Mouse (Mus musculus) intestine, embryonic 15.5 days (tissue): ENCODE data around the gene Secisbp2l. TPM values are rescaled to one million over a fixed set of nuclear protein-coding genes. Genes with fewer than 3 reads are reported as not detected.

Experiments used
- ATAC-seq: fragments of 200-750 bp; cut with Nextera tagmentation; 2 replicates; pipeline ENCODE4 v1.8.0; 2017; ENCODE audit warnings: moderate TSS enrichment, moderate library complexity
- H3K27ac ChIP-seq: fragments of 300-500 bp; sonication (generic); 2 replicates; pipeline ENCODE4 v1.5.1; 2015; ENCODE audit warnings: mild to moderate bottlenecking, inconsistent platforms
- H3K27me3 ChIP-seq: fragments of 300-500 bp; sonication (generic); replicated peaks from 2 replicates; pipeline ENCODE4 v1.6.1; 2015; ENCODE audit warnings: inconsistent platforms
- H3K36me3 ChIP-seq: fragments of 300-500 bp; sonication (generic); 2 replicates; pipeline ENCODE4 v1.6.1; 2015; ENCODE audit warnings: inconsistent platforms
- H3K4me1 ChIP-seq: fragments of 300-500 bp; sonication (generic); replicated peaks from 2 replicates; pipeline ENCODE4 v1.6.1; 2015; ENCODE audit warnings: inconsistent platforms
- H3K4me2 ChIP-seq: fragments of 300-500 bp; sonication (generic); replicated peaks from 2 replicates; pipeline ENCODE4 v1.6.1; 2015; ENCODE audit warnings: mild to moderate bottlenecking, inconsistent platforms
- H3K4me3 ChIP-seq: fragments of 300-500 bp; sonication (generic); replicated peaks from 2 replicates; pipeline ENCODE4 v1.5.1; 2015; ENCODE audit warnings: inconsistent platforms
- H3K9ac ChIP-seq: fragments of 300-500 bp; sonication (generic); 2 replicates; pipeline ENCODE4 v1.6.1; 2015; ENCODE audit warnings: inconsistent platforms
- H3K9me3 ChIP-seq: fragments of 300-500 bp; sonication (generic); 2 replicates; pipeline ENCODE4 v1.6.1; 2016; ENCODE audit warnings: inconsistent platforms
- WGBS: fragments of 180-500 bp; shearing (Covaris S2); methylation state at CpG from one replicate; pipeline ENCODE4 v1.1.7; 2015; 5-methylcytosine and 5-hydroxymethylcytosine counted together
- polyA plus RNA-seq: library from polyadenylated mRNA; unstranded; fragments of >200 nt; fragmentation: Nextera tagmentation; extraction: Ambion mirVana; gene quantifications from 2 replicates; pipeline ENCODE4 v1.2.1, GENCODE M21; 2015

Secisbp2l gene
- polyA plus RNA-seq, 1 experiment from 2014 or later = 14.0 TPM

DNA sequence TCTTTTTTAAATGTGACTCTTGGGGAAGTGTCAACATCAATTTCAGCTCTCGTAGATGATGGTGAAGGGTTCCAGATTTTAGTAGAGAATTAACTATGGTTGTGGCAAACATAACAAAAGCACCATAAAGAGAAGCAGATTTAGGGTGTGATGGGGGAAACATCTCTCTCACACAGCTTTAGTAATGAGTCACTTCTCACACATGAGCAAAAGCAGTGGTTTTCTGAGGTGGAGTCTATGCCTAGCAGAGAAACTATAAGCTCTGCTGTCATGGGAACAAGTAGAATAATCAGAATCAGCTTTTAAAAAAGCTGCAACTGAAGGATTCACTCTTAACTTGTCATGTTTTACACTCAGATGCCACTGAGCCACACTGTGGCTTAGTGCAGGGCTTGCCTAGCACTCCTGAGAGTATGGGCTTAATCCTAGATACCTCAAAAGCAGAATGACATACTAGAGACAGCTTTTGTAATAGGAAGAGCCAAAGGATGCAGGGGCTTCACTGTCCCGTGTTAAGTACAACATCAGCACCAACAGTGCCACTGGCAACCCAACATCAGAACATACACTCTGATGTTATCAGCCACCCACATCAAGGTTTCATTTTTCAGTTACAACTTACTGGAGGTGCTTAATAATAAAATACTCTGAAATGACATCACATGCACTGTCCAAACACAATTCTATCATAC is 47.2 kb downstream of the Secisbp2l start:
- H3K4me3 ChIP-seq = no peak overlapping the region
- no peaks in the 10 kb centered on the region for H3K9me3 ChIP-seq
- H3K9ac ChIP-seq = no peak overlapping the region
- H3K4me2 ChIP-seq = no peak overlapping the region
- 0 out of 2 replicates have a peak, but pooled peaks cover 4% of the 10 kb centered on the region for H3K27me3 ChIP-seq
- peaks cover 6% of the 10 kb centered on the region; the same call in 1 of the 2 replicates for H3K36me3 ChIP-seq
- no peak for ATAC-seq
- H3K4me1 ChIP-seq = 0 out of 2 replicates have a peak, but pooled peaks cover 5% of the 10 kb centered on the region
- no peak overlapping the region for H3K27ac ChIP-seq
- 63% methylated on average over 2 of the region's 2 CpGs for WGBS

GRCm38 (mm10) chr2:125734741-125735140 is 47.9 kb downstream of the Secisbp2l start:
- H3K27ac ChIP-seq = no peak overlapping the region
- ATAC-seq = no peak
- no peak overlapping the region for H3K4me3 ChIP-seq

GRCm38 (mm10) chr2:125731763-125732560 is 50.7 kb downstream of the Secisbp2l start:
- peak; percentile 97 for ATAC-seq
- Histone ChIP-seq H3K9me3 (no peaks in the 10 kb centered on the region), H3K9ac (peak overlapping the region; percentile 63), H3K4me1 (0 out of 2 replicates have a peak, but pooled peaks cover 5% of the 10 kb centered on the region), H3K4me3 (peak overlapping the region; percentile 48), H3K27me3 (peaks cover 9% of the 10 kb centered on the region; the same call in 1 of the 2 replicates), H3K27ac (0 out of 2 replicates have a peak overlapping the region, but pooled peaks have one; percentile 11), H3K36me3 (no peaks in the 10 kb centered on the region), H3K4me2 (peak overlapping the region; percentile 89)
- 8% methylated on average over 35 of the region's 35 CpGs for WGBS

More at GRCm38 (mm10) chr2:125734741-125735140, 47.9 kb downstream of the Secisbp2l start:
- Histone ChIP-seq H3K4me2 (no peak overlapping the region), H3K9me3 (no peaks in the 10 kb centered on the region), H3K36me3 (0 out of 2 replicates have a peak, but pooled peaks cover 5% of the 10 kb centered on the region), H3K27me3 (0 out of 2 replicates have a peak, but pooled peaks cover 4% of the 10 kb centered on the region), H3K9ac (no peak overlapping the region), H3K4me1 (0 out of 2 replicates have a peak, but pooled peaks cover 5% of the 10 kb centered on the region)

DNA sequence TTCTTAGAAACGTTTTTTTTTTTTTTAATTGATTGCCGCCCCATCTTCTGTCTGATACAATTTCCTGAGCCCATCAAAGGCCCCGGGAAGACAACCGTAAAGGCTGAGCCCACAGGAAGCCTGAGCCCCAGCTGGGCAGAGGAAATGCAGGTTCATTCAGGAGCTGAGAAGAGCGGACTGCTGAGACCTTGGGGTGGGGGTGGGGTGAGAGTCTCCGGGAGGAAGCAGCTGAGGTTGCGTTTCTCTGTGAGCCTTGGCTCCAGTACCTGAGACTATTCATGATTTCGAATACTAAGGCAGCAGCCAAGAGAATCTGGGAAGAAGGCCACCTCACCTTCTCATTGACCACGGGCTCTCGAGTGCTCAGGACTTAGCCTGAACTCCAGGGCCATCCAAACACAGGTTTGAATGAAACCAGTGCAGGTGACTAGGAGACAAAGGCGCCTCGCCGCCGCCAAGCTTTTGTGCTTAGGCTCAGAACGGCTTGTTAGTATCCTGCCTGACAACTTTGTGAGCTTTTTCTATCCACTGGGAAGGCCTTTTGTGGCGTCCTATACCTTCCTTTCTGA is 58.0 kb downstream of the Secisbp2l start:
- H3K4me3 ChIP-seq = peak overlapping the region; percentile 48
- H3K9ac ChIP-seq = 0 out of 2 replicates have a peak overlapping the region, but pooled peaks have one; percentile 20
- WGBS = 3% methylated on average over 16 of the region's 16 CpGs

DNA sequence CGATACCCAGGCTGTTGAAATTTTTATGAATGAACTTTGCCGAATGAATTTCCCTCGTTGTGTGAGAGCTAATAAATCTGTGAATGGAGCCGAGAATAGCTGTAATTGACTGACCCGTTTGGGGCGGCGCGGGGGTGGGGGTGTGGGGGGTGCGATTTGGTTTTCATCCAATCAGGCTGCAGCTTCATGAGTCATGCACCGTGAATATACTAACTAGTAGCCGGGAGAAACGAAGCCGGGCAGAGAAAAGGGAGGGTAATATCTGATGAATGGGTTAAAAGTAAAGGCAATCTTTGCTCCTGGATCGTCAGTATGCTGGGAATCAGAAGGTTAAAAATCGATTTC is 58.6 kb downstream of the Secisbp2l start, which contains the start of gene Shc4:
Gene Shc4 (minus strand): TSS at position 63 of the 345 bp plus-strand sequence.
- Histone ChIP-seq H3K27me3 (peaks cover 24% of the 10 kb centered on the region), H3K4me3 (peak within 1 kb of the TSS; percentile 48), H3K4me1 (peaks cover 20% of the 10 kb centered on the region), H3K36me3 (no peaks in the 10 kb centered on the region), H3K27ac (no peak within 1 kb of the TSS), H3K9me3 (no peaks in the 10 kb centered on the region), H3K9ac (peak within 1 kb of the TSS; percentile 50), H3K4me2 (peak within 1 kb of the TSS; percentile 98)
- ATAC-seq = peak; percentile 89
- WGBS = under 1% methylated on average over 15 of the region's 15 CpGs

More for the DNA sequence above, 58.0 kb downstream of the Secisbp2l start:
- Histone ChIP-seq H3K27me3 (peaks cover 29% of the 10 kb centered on the region), H3K9me3 (no peaks in the 10 kb centered on the region), H3K4me1 (peaks cover 20% of the 10 kb centered on the region), H3K4me2 (peak overlapping the region; percentile 98), H3K36me3 (no peaks in the 10 kb centered on the region), H3K27ac (no peak overlapping the region)
- peak; percentile 56 for ATAC-seq

DNA sequence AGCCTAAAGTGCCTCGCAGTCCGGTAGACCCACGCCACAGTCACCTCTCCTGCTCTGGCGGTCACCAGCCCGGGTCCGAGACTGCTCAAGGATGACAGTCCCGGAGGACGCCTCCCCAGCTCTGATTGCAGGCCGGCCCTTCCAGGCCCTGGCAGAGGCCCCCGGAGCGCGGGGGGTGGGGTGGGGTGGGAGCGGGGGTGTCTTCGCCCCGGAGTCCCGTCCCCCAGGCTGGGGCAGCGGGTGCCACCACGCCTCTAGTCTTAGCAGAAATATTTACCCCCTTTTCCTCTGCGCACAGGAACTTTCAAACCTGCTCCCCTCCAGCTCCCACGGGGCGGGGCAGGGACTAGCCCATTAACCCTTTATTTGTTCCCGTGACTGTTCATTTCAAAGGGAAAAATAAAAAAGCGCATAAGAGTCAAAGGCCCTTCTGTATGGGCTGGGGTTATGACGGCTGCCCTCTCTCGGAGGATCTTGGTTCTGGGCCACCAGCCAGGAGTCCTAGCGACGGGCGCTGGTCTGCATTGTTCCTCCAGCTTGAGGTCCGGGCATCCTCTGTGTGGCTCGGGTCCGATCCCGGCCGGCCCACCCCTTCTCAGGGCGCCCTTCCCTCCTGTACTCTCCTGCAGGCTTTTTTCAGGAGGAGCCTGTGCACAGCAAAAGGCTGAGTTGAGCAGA is 59.1 kb downstream of the Secisbp2l start:
- no peak overlapping the region for H3K27ac ChIP-seq
- under 1% methylated on average over 34 of the region's 34 CpGs for WGBS
- peaks cover 20% of the 10 kb centered on the region for H3K4me1 ChIP-seq
- H3K4me3 ChIP-seq = peak overlapping the region; percentile 48
- H3K36me3 ChIP-seq = no peaks in the 10 kb centered on the region
- peaks cover 24% of the 10 kb centered on the region for H3K27me3 ChIP-seq
- H3K9me3 ChIP-seq = no peaks in the 10 kb centered on the region
- peak overlapping the region; percentile 50 for H3K9ac ChIP-seq
- peak overlapping the region; percentile 98 for H3K4me2 ChIP-seq
- peak; percentile 85 for ATAC-seq

DNA sequence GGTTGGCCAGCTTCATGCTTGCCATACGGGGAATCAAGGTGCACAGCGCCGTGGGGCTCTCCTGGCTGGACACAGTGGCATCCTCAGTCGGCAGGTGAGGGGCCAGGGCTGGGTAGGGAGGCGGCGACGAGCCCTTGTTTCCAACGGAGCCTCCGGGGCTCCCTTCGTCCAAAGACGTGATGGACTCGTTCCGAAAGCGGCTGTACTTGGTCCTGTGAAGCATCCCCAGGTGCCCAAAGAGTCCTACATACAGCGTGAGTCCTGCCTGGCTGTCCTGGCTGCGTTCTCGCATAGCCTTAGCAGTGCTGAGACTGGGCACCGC is 59.6 kb downstream of the Secisbp2l start:
- peak overlapping the region; percentile 48 for H3K4me3 ChIP-seq
- H3K4me2 ChIP-seq = peak overlapping the region; percentile 98
- H3K27me3 ChIP-seq = peaks cover 24% of the 10 kb centered on the region
- 2% methylated on average over 18 of the region's 18 CpGs for WGBS
- H3K9me3 ChIP-seq = no peaks in the 10 kb centered on the region
- no peak for ATAC-seq
- peaks cover 20% of the 10 kb centered on the region for H3K4me1 ChIP-seq
- H3K9ac ChIP-seq = peak overlapping the region; percentile 50
- H3K36me3 ChIP-seq = no peaks in the 10 kb centered on the region
- no peak overlapping the region for H3K27ac ChIP-seq

- no peaks in the 10 kb centered on the region for H3K9me3 ChIP-seq
- H3K9ac ChIP-seq = no peak overlapping the region
- H3K27me3 ChIP-seq = peaks cover 4% of the 10 kb centered on the region; the same call in 1 of the 2 replicates
- H3K27ac ChIP-seq = no peak overlapping the region
- H3K36me3 ChIP-seq = no peaks in the 10 kb centered on the region
- H3K4me1 ChIP-seq = no peaks in the 10 kb centered on the region
- H3K4me3 ChIP-seq = no peak overlapping the region
- no peak overlapping the region for H3K4me2 ChIP-seq
- 82% methylated on average over 8 of the region's 8 CpGs for WGBS
- ATAC-seq = no peak
Measured at GRCm38 (mm10) chr2:125716599-125716998, 66.1 kb downstream of the Secisbp2l start.

DNA sequence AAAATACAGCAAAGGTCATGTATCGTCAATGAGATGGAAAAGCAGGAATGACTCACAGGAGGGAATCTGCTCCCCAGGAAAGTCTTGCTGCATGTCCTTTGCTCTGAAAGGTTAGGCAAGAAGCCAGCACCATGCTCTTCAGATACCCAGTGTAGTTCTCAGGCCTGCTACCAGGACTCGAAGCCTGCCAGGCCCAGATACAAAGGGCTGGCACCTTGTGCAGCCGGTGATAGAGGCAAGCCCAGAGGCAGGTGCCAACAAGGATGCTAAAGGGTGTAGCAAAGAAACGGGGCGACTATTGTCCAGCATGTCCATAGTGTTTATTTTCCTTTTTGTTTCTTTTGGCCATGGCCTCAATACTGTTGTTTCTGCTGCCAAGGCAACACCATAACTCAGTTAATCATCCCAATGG is 76.2 kb downstream of the Secisbp2l start:
- WGBS = 68% methylated on average over 5 of the region's 5 CpGs
- Histone ChIP-seq H3K9ac (no peak overlapping the region), H3K27ac (no peak overlapping the region), H3K4me1 (no peaks in the 10 kb centered on the region), H3K27me3 (no peaks in the 10 kb centered on the region), H3K9me3 (no peaks in the 10 kb centered on the region), H3K4me2 (no peak overlapping the region), H3K4me3 (no peak overlapping the region), H3K36me3 (no peaks in the 10 kb centered on the region)
- ATAC-seq = no peak

- Histone ChIP-seq H3K9ac (no peak overlapping the region), H3K4me1 (no peaks in the 10 kb centered on the region), H3K27ac (no peak overlapping the region), H3K4me2 (no peak overlapping the region), H3K4me3 (no peak overlapping the region), H3K9me3 (no peaks in the 10 kb centered on the region), H3K27me3 (no peaks in the 10 kb centered on the region), H3K36me3 (no peaks in the 10 kb centered on the region)
- ATAC-seq = no peak
- 66% methylated on average over 12 of the region's 12 CpGs for WGBS
Measured at GRCm38 (mm10) chr2:125704907-125705631, 77.6 kb downstream of the Secisbp2l start.

DNA sequence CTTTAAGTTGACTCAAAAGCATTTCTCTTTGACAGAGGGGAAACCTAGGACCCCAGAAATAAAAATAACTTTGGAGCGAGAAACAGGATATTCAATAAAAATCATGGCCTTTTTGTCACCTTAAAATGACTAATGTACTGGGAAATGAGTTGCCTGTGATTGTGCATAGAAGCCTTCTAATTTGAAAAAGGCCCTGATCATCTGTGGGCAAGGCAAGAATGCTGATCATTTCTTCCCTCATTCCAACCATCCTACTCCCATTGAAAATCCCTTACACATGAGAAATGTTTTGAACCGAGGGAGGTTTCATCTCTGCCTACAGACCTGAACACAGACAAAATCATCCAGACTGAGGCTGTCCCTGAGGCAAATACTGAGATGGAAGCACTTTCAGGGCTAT is 79.8 kb downstream of the Secisbp2l start:
- H3K4me1 ChIP-seq = no peaks in the 10 kb centered on the region
- H3K9ac ChIP-seq = no peak overlapping the region
- H3K36me3 ChIP-seq = no peaks in the 10 kb centered on the region
- no peak for ATAC-seq
- no peaks in the 10 kb centered on the region for H3K27me3 ChIP-seq
- H3K27ac ChIP-seq = no peak overlapping the region
- 76% methylated on average over 2 of the region's 2 CpGs for WGBS
- H3K9me3 ChIP-seq = no peaks in the 10 kb centered on the region
- no peak overlapping the region for H3K4me3 ChIP-seq
- no peak overlapping the region for H3K4me2 ChIP-seq
